Mouse (Mus musculus) heart, postnatal 10 days (tissue): Measurements from ENCODE around the gene Pfdn5. TPM values are rescaled to one million over a fixed set of nuclear protein-coding genes. Genes with fewer than 3 reads are reported as not detected.
"Not testable (repeated sequence)": the region's sequence is repeated elsewhere in the genome, so short reads cannot be mapped to it uniquely, and the experiment has no call there.

Experiments used
- DNase-seq, 2 experiments: peaks; one replicate each; pipeline ENCODE4 v3.0.0; 2021
- intact Hi-C: fragments of 180-260 bp; cut with DNase I; formaldehyde crosslinking; loops from one replicate; pipeline ENCODE4 v1.15.1; 2025
- total RNA-seq, 2 experiments: library from RNA; stranded (reverse); gene quantifications; 2 replicates each; pipeline ENCODE4 v1.2.3; 2021

Gene Pfdn5
- total RNA-seq, 2 experiments from 2014 or later = 336 to 346 TPM

- peak; percentile 87 to 93 for DNase-seq
- intact Hi-C loops = no loop called here
Measured at GRCm38 (mm10) chr15:102331610-102332015, 5.7 kb downstream of the Pfdn5 start, which contains the start of gene Myg1. Gene Myg1, plus strand, starts transcription at chr15:102331709.

DNA sequence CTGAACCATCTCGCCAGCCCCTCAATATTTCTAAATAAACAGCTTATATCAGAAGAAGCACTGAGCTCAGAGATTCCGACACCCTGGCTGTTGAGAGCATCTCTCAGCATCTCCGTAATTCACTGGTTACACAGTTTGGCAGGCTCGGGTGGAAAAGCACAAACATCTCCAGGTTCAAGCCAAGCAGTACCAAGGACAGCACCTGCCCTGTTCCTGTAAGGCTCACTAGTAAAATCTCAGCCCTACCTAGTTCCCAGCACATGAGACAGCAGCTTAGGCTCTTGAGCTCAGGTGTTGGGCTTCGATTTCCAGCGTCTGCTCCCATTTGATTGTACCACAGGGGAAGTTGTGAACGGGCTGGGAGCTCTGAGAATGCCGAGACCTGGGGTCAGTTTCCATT is 9.3 kb downstream of the Pfdn5 start:
- intact Hi-C loops = no loop called here
- no peak for DNase-seq

- intact Hi-C loops, DNase-seq: not testable (repeated sequence)
Measured at GRCm38 (mm10) chr15:102335925-102336324, 10.0 kb downstream of the Pfdn5 start.

GRCm38 (mm10) chr15:102336946-102337345 is 11.0 kb downstream of the Pfdn5 start:
- intact Hi-C loops = no loop called here

GRCm38 (mm10) chr15:102339612-102340011 is 13.7 kb downstream of the Pfdn5 start:
- DNase-seq = no peak
- intact Hi-C loops = no loop called here

More at GRCm38 (mm10) chr15:102336946-102337345, 11.0 kb downstream of the Pfdn5 start:
- DNase-seq = no peak

DNA sequence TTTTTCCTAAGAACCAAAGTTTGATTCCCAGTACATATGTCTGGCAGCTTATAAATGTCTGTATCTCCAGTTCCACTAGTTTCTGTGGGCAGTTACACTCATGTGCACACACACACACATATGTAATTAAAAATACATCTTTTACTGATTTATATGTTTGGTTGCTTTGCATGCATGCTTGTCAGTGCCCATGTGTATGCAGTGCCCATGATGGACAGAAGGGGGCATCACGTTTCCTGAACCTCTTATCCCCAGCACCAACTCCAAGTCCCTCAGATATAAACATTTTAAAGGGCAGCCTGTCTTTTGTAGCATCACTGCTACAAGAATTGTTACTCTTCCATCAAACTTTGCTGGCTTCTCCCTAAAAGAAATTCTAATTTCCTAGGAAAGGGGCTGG is 15.7 kb downstream of the Pfdn5 start:
- DNase-seq = peak; percentile 42 to 75
- intact Hi-C loops = no loop called here

DNA sequence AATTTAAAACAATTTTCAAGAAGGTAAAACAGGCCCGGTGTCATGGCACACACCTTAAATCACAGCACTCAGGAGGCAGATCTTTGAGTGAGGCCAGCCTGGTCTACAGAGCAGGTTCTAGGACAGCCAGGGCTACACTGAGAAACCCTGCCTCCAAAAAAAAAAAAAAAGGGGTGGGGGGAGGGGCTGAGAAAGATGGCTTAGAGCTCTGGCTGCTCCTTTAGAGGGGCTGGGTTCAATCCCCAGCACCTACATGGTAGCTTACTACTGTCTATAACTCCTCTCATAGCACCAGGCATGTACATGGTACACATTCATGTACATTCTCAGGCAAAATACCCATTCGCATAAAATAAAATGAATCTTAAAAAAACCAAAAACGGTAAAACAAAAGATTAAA is 18.6 kb downstream of the Pfdn5 start:
- DNase-seq = no peak
- intact Hi-C loops = no loop called here

- intact Hi-C loops = no loop called here
- no peak for DNase-seq
Measured at GRCm38 (mm10) chr15:102346444-102346843, 20.5 kb downstream of the Pfdn5 start.

GRCm38 (mm10) chr15:102350138-102350941 is 24.4 kb downstream of the Pfdn5 start, which contains the start of gene Aaas:
Gene Aaas, minus strand, starts transcription at chr15:102350771.
- intact Hi-C loops = loop anchor here (2.0 kb wide), 1 partner anchor 26 kb away; no protein-coding TSS in a partner anchor
- peak; percentile 97 to 98 for DNase-seq

DNA sequence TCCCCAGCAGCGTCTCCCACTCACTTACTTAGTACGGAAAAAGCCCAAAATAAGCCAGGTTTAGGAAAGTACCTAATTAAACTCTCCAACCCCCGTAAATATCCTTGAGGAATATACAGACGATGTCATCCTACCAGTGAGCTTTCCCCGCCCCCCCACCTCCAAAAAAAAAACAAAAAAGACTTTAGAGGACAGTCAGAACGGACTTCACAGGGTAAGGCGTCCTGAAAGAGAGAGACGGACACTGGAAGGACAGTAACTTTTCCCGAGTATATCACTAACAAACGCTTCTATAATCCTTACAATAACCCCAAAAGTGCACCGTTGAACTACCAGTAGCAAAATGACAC is 25.0 kb downstream of the Pfdn5 start:
- intact Hi-C loops = loop anchor here (2.0 kb wide), 1 partner anchor 26 kb away; no protein-coding TSS in a partner anchor

GRCm38 (mm10) chr15:102352177-102352576 is 26.3 kb downstream of the Pfdn5 start:
- no peak for DNase-seq
- intact Hi-C loops = no loop called here

More for the DNA sequence above, 25.0 kb downstream of the Pfdn5 start:
- no peak for DNase-seq

- intact Hi-C loops = no loop called here
- no peak for DNase-seq
Measured at GRCm38 (mm10) chr15:102353986-102354385, 28.1 kb downstream of the Pfdn5 start.

DNA sequence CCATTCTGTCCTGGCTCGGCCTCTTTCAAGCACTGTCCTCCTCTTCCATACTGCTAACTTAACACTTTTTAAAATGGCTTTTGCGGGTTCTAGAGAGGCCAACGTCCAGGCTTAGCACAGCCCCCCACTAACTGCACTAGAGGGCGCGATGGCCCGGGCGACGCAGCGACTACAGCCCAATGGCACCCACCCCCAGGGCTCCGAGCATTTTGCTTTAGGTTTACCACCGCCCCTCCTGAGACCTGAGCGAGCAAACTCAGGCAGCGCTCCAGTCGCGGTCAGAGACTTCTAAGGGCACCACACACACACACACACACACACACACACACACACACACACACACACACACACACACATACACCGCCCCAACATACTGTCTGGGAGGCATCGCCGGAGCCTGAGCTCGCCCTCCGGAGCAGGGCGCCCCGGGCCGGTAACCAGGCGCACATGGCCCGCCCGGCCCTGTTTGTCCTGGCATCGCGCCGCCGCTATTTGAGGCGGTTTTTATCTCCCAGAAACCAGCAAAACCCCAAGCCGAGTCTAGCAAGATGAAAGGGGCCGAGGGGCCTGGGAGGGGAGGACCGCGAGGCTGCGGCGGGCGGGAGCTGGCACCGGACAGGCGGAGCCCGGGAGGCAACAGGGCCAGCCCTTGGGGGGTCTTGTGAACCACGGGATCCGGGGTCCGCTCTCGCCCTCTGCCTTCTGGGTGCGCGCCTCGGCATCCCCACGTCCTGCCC is 29.4 kb downstream of the Pfdn5 start:
- peak; percentile 71 to 82 for DNase-seq
- intact Hi-C loops = no loop called here

DNA sequence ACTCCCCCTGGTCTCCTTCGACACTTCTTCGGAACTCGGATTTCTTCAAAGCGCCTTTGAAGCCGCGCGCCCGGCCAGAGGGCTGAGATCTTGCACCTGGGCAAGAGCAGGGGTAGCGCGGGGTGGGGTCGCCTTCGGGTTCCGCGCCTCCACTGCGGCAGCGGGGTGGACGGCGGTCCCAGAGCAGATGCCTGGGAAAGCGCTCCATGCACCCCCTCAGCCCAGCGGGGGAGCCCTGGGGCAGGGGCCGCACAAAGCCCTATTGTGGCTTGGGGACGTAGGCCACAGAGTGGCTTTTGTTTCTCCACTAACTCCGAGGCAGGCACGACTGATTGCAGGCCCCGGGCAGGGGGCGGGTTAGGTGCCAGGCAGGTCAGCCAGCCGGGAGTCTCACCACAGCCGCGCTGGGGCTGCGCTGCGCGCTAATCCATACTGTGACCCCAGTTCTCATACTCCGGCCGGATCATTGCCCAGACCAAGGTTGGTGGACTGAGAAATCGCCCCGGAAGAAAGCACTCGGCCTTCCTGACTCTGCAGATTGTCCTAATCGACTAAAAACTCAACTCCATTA is 30.0 kb downstream of the Pfdn5 start:
- intact Hi-C loops = loop anchor here (1.0 kb wide), 1 partner anchor 19 kb away; no protein-coding TSS in a partner anchor
- peak in 1 of 2 experiments; percentile 14 for DNase-seq

- intact Hi-C loops = loop anchor here (1.0 kb wide), 1 partner anchor 19 kb away; no protein-coding TSS in a partner anchor
- no peak for DNase-seq
Measured at GRCm38 (mm10) chr15:102356501-102357325, 30.8 kb downstream of the Pfdn5 start.

DNA sequence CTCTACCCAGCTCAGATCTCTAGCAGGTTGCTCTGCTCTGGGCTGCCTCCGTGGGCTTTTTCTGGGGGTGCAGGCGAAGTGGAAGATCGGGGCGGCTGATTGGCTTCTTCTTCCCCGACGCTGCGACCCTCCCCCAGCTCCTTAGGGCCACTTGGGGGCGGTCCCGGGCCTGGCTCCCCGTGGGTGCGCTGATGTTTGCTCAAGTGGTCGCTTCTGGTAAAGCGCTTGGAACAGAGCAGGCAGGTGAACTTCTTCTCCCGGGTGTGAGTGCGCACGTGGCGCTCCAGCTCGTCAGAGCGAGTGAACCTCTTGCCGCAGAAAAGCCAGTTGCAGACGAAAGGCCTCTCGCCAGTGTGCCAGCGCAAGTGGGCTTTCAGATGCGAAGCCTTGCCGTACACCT is 32.2 kb downstream of the Pfdn5 start:
- intact Hi-C loops = no loop called here
- DNase-seq = no peak

DNA sequence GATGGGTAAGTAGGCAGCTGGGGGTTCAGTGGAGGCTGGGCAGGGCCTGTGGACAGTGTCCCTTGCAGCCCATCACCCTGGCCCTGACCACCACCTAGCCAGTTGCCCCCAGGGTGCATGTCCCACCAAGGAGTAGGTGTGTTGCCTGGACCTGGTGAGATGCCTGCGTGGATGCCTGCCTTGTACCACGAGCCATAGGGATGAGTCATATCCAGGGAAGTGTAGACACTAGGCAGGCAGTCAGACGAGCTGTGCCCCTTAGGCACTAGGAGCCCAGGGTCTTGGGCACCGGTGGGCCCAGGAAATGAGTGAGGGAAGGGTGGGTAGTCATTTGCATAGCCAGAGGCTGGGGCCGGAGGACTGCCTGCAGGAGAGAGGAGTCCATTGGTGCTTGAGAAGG is 32.9 kb downstream of the Pfdn5 start:
- DNase-seq = no peak

DNA sequence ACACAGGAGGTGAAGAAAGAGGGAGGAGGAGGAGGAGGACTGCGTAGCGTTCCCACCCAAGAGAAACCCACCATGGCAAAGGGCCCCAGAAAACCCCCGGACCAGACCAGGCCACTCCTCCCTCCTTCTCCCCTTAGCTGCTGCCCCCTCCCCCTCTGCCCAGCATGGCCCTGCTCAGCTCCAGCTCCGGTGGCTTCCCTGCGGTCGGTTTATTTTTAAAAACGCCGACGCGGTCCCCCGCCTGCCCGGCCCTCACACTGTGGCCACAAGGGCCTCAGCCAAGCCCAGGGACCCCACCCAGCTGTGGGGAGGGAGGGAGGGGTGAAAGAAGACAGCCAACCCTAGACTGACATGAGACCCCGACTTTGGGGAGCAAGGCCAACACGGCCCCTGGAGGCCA is 36.7 kb downstream of the Pfdn5 start:
- peak; percentile 37 to 52 for DNase-seq
- intact Hi-C loops = no loop called here

More for the DNA sequence above, 32.9 kb downstream of the Pfdn5 start:
- intact Hi-C loops = no loop called here

GRCm38 (mm10) chr15:102364678-102365077 is 38.8 kb downstream of the Pfdn5 start:
- no peak for DNase-seq
- intact Hi-C loops = no loop called here

- intact Hi-C loops = no loop called here
- no peak for DNase-seq
Measured at GRCm38 (mm10) chr15:102366238-102366637, 40.3 kb downstream of the Pfdn5 start.
